Comparison of ENCODE assay signal across 8 mouse cellular contexts in genomic region chr19:34289948-34290789, GRCm38 (mm10). TPM values are rescaled to one million over a fixed set of nuclear protein-coding genes. Genes with fewer than 3 reads are reported as not detected.
A peak's percentile ranks its signal among the peaks of the same experiment; 100 is the strongest.
DNase-seq lines count a peak whose midpoint lies in the region; ATAC-seq lines count a peak whose summit lies in the region.

Gene Fas, plus strand, starts transcription at chr19:34290666.

- peak within 1 kb of the TSS; percentile 44; the same call in 1 of the 2 replicates for H3K27ac ChIP-seq in intestine, embryonic 15.5 days
- H3K27ac ChIP-seq in limb, embryonic 13.5 days = no peak within 1 kb of the TSS
- H3K27ac ChIP-seq in midbrain, embryonic 13.5 days = no peak within 1 kb of the TSS

- WGBS in intestine, embryonic 15.5 days = 2% methylated on average over 19 of the region's 19 CpGs
- WGBS in limb, embryonic 13.5 days = 6% methylated on average over 17 of the region's 19 CpGs
- WGBS in midbrain, embryonic 13.5 days = 3% methylated on average over 19 of the region's 19 CpGs

- no peaks in the 10 kb centered on the region for H3K36me3 ChIP-seq in intestine, embryonic 15.5 days
- H3K36me3 ChIP-seq in limb, embryonic 13.5 days = no peaks in the 10 kb centered on the region
- no peaks in the 10 kb centered on the region for H3K36me3 ChIP-seq in midbrain, embryonic 13.5 days

- H3K27me3 ChIP-seq in intestine, embryonic 15.5 days (replicated peaks) = no peaks in the 10 kb centered on the region
- H3K27me3 ChIP-seq in limb, embryonic 13.5 days = peaks cover 9% of the 10 kb centered on the region
- H3K27me3 ChIP-seq in midbrain, embryonic 13.5 days = 0 out of 2 replicates have a peak, but pooled peaks cover 2% of the 10 kb centered on the region

- H3K4me3 ChIP-seq in intestine, embryonic 15.5 days (replicated peaks) = peak within 1 kb of the TSS; percentile 47
- H3K4me3 ChIP-seq in limb, embryonic 13.5 days = peak within 1 kb of the TSS; percentile 50
- peak within 1 kb of the TSS; percentile 33 for H3K4me3 ChIP-seq in midbrain, embryonic 13.5 days (replicated peaks)

- H3K9ac ChIP-seq in intestine, embryonic 15.5 days = peak within 1 kb of the TSS; percentile 42
- H3K9ac ChIP-seq in limb, embryonic 13.5 days = peak within 1 kb of the TSS; percentile 61
- peak within 1 kb of the TSS; percentile 7; the same call in 1 of the 2 replicates for H3K9ac ChIP-seq in midbrain, embryonic 13.5 days (replicated peaks)

- no peaks in the 10 kb centered on the region for H3K9me3 ChIP-seq in intestine, embryonic 15.5 days
- H3K9me3 ChIP-seq in limb, embryonic 13.5 days = no peaks in the 10 kb centered on the region
- no peaks in the 10 kb centered on the region for H3K9me3 ChIP-seq in midbrain, embryonic 13.5 days

- H3K4me1 ChIP-seq in intestine, embryonic 15.5 days (replicated peaks) = no peaks in the 10 kb centered on the region; the same call in 1 of the 2 replicates
- peaks cover 10% of the 10 kb centered on the region for H3K4me1 ChIP-seq in limb, embryonic 13.5 days
- peaks cover 14% of the 10 kb centered on the region for H3K4me1 ChIP-seq in midbrain, embryonic 13.5 days (replicated peaks)

- DNase-seq in T-cell, adult 2 months (ENCODE audit: low spot score) = peak; percentile 74
- DNase-seq in embryo, embryonic 10.5 days (ENCODE audit: low spot score) = peak; percentile 69
- no peak for DNase-seq in gonadal fat pad, adult 2 months (ENCODE audit: low read depth)
- peak; percentile 59 for DNase-seq in skeletal muscle tissue, adult 2 months (ENCODE audit: low read depth, low spot score)
- peak; percentile 47 for DNase-seq in yolk sac, embryonic 10.5 days (ENCODE audit: low spot score)

- ATAC-seq in intestine, embryonic 15.5 days = peak; percentile 97
- peak; percentile 91 for ATAC-seq in limb, embryonic 13.5 days (ENCODE audit: low FRiP score, low read depth)
- peak; percentile 96 for ATAC-seq in midbrain, embryonic 13.5 days

- H3K4me2 ChIP-seq in intestine, embryonic 15.5 days (replicated peaks) = peak within 1 kb of the TSS; percentile 95
- H3K4me2 ChIP-seq in limb, embryonic 13.5 days (replicated peaks) = peak within 1 kb of the TSS; percentile 85
- H3K4me2 ChIP-seq in midbrain, embryonic 13.5 days (replicated peaks) = peak within 1 kb of the TSS; percentile 65

RNA-seq across cellular contexts. Expression of gene Fas, which starts in this region (rescaled TPM):
- polyA plus RNA-seq in gonadal fat pad, adult 2 months (2012; rRNA removed) = 8.7 and 10.9 TPM in 2 replicates
- 3.9 and 4.9 TPM in 2 replicates for polyA plus RNA-seq in intestine, embryonic 15.5 days (2015; fragmentation: Nextera tagmentation; extraction: Ambion mirVana)
- 2.4 and 4.3 TPM in 2 replicates for polyA plus RNA-seq in limb, embryonic 13.5 days (2015; fragmentation: Nextera tagmentation; extraction: Ambion mirVana)
- 0.51 and 0.53 TPM in 2 replicates for polyA plus RNA-seq in midbrain, embryonic 13.5 days (2015; fragmentation: Nextera tagmentation; extraction: Ambion mirVana)

Comparison
In these comparisons a context has a peak if more than half of its experiments do, and no peak if none do; other contexts are left out.
1. Peak in ATAC-seq, H3K4me3 ChIP-seq, H3K9ac ChIP-seq and H3K4me2 ChIP-seq in midbrain, embryonic 13.5 days; RNA of the gene not detected or under 1 TPM.
2. H3K9ac ChIP-seq: peak in every context shown above with its lines; median percentile 61 in limb, embryonic 13.5 days; 42 in intestine, embryonic 15.5 days; 7 in midbrain, embryonic 13.5 days.